Mouse (Mus musculus): Measurements from ENCODE around the gene Fgf22. TPM values are rescaled to one million over a fixed set of nuclear protein-coding genes. Genes with fewer than 3 reads are reported as not detected.

The Fgf22 gene
- total and polyA plus RNA-seq, 3 experiments, result 0.44 TPM; not detected in 2

DNA sequence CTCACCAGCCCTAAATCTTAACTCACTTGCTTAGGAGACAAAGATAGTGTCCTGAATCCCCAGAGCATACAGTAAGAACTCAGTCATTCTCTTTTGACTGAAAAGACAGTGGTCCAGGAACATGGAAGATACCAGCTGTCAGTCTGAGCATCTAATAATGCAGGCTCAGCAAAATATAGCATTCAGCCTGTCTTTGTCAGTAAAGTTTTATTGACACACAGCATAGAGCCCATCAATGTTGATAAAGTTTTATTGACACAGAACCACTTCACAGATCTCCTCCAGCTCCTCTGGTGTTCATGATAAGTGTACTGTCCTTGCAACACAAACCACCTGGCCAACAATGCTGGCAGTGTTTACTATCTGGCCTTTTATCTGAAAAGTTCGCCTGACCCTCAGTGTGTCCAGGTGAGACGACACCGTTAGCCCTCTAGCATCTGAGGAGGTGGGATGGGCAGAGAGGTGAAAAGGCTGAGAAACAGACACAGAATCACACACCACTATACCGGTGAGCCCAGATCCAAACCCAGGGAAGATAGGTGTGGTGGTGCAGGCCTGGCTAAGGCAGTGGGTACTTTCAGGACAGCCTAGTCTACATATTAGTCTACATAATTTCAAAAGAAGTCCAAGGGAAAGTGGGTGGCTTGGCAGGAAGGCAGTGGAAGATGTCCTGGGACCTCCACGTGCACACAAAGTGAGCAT, 37.6 kb downstream of the Fgf22 start:
- Histone ChIP-seq H3K4me1 (ENCODE audit: insufficient read depth, low read depth, low read length) (peaks cover 30% of the 10 kb centered on the region), H3K36me3 (replicated peaks) (no peaks in the 10 kb centered on the region), H3K4me3 (ENCODE audit: low read depth, low read length) (no peak overlapping the region), H3K9me3 (replicated peaks) (0 out of 2 replicates have a peak, but pooled peaks cover 2% of the 10 kb centered on the region), H3K27me3 (ENCODE audit: insufficient read depth, low read length) (peaks cover 43% of the 10 kb centered on the region)
- DNase-seq (ENCODE audit: low spot score) (no peak), ATAC-seq (ENCODE audit: extremely low read depth, insufficient number of reproducible peaks, low FRiP score, poor library complexity, severe bottlenecking) (no peak)
- no peak for TF ChIP-seq GATA1 (IDR thresholded peaks at IDR 0.05; ENCODE audit: borderline replicate concordance, low read length)
- TF ChIP-seq GATA2 (IDR thresholded peaks at IDR 0.05; ENCODE audit: borderline replicate concordance, low read depth, low read length), result no peak
- TF ChIP-seq POLR2AphosphoS5 (IDR thresholded peaks at IDR 0.05; ENCODE audit: insufficient replicate concordance, low read depth, low read length), result no peak
- no peak for TF ChIP-seq CTCF (IDR thresholded peaks at IDR 0.05; ENCODE audit: low read depth, low read length)
- no peak for TF ChIP-seq TAL1 (conservative IDR thresholded peaks at IDR 0.05; ENCODE audit: low read depth, low read length)

DNA sequence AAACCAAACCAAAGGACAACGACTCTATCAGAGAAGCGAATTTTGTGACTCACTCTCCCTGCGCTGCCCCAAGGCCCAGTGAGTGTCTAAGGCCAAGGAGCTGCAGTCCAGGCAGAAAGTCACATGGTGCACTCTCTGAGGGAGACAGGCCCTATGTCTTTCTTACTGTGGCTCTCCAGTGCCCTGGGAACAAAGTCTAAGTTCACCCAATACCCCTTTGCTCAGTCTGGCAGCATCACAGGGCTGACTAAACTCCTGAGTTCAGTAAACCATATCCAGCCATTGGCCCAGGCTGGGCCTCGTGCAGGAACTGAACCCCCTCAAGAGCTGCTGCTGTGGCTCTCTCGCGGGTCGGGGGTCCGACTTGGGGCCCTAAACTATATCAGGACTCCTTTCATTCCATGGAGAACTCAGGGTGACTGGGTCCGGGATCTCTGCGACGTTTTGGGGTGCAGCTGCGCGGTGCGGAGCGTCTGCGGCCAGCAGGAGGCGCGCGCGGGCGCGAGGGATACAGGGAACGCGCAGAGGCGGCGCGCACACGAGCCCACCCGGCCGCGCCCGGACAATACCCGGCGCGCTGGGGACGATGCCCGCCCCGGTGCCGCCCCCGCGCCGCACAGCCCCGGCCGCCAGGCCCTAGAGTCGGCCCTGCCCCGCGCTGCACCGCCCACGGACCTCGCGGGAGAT, 38.3 kb downstream of the Fgf22 start, which contains the start of gene Palm:
TSS of gene Palm (plus strand) at position 522 of the 687 bp plus-strand sequence.
- DNase-seq (ENCODE audit: low spot score), result peak; percentile 68
- no peak for ATAC-seq (ENCODE audit: extremely low read depth, insufficient number of reproducible peaks, low FRiP score, poor library complexity, severe bottlenecking)
- Histone ChIP-seq H3K9me3 (replicated peaks) (0 out of 2 replicates have a peak, but pooled peaks cover 2% of the 10 kb centered on the region), H3K4me3 (ENCODE audit: low read depth, low read length) (peak within 1 kb of the TSS; percentile 70), H3K27me3 (ENCODE audit: insufficient read depth, low read length) (peaks cover 46% of the 10 kb centered on the region), H3K4me1 (ENCODE audit: insufficient read depth, low read depth, low read length) (peaks cover 37% of the 10 kb centered on the region), H3K36me3 (replicated peaks) (no peaks in the 10 kb centered on the region)
- TF ChIP-seq CTCF (IDR thresholded peaks at IDR 0.05; ENCODE audit: low read depth, low read length) (peak; percentile 60; the same call in 1 of the 2 replicates), GATA1 (IDR thresholded peaks at IDR 0.05; ENCODE audit: borderline replicate concordance, low read length) (no peak)

DNA sequence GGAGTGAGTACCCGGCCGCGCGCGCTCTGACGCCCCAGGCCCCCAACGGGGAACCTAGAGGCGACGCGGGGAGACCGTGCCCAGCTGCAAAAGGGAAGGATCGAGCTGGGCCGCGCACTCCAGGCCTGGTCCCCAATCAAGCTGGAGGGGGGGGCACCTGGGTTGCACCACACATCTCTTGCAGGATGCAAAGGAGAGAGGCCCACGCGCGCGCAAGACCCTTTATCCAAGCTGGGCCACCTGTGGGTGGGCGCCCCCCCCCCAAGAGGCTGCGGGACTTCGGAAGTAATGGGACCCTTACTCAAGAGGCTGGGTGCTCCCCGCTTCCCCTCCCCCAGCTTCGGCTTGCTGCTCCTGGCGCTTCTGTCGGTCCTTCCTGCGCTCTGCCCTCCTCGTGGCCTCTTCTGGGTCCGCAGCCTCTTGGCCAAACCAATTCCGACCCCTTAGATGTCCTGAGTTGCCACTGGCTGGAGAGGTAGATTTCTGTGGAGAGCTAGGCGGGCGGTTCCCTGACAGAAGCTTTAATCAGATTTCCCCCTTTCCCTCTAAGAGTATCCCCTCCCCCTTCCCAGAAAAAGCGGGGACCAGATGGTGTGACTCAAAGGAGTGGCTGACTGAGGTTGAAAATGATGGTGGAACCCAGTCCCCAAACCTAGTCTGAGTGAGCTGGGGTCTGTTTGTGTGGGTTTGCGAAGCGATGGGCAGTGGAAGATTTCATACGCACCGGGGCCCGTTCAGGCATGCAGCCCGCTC, 39.0 kb downstream of the Fgf22 start:
- H3K4me1 ChIP-seq (ENCODE audit: insufficient read depth, low read depth, low read length), result peaks cover 34% of the 10 kb centered on the region

DNA sequence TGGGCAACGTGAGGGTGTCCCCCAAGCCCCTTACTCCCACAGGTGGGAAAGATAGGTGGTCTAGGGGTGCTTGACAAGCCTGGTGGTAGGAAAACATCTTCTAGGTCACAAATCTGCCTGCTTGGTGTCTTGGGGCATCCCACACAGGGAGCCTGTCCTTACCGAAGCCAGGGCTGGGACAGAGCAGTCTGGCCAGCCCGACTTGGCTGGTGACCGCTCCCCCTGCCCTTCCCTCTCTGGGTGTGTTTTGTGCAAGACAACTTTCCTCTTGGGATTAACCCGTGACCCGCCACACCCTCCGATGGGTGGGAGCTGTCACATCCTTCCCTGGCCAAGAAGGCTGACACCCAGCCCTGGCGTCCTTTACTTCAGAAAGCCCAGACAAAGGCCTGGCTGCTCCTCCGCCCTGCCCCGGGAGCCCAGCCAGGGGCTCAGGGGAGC, 39.6 kb downstream of the Fgf22 start:
- Histone ChIP-seq H3K36me3 (replicated peaks) (no peaks in the 10 kb centered on the region), H3K27me3 (ENCODE audit: insufficient read depth, low read length) (peaks cover 44% of the 10 kb centered on the region), H3K4me3 (ENCODE audit: low read depth, low read length) (no peak overlapping the region), H3K9me3 (replicated peaks) (0 out of 2 replicates have a peak, but pooled peaks cover 2% of the 10 kb centered on the region), H3K4me1 (ENCODE audit: insufficient read depth, low read depth, low read length) (peaks cover 34% of the 10 kb centered on the region)
- no peak for ATAC-seq (ENCODE audit: extremely low read depth, insufficient number of reproducible peaks, low FRiP score, poor library complexity, severe bottlenecking)
- no peak for DNase-seq (ENCODE audit: low spot score)
- no peak for TF ChIP-seq CTCF (IDR thresholded peaks at IDR 0.05; ENCODE audit: low read depth, low read length)
- no peak for TF ChIP-seq TAL1 (conservative IDR thresholded peaks at IDR 0.05; ENCODE audit: low read depth, low read length)

More for the DNA sequence above, 39.0 kb downstream of the Fgf22 start:
- ATAC-seq (ENCODE audit: extremely low read depth, insufficient number of reproducible peaks, low FRiP score, poor library complexity, severe bottlenecking), result no peak
- DNase-seq (ENCODE audit: low spot score), result no peak
- Histone ChIP-seq H3K9me3 (replicated peaks) (0 out of 2 replicates have a peak, but pooled peaks cover 2% of the 10 kb centered on the region), H3K4me3 (ENCODE audit: low read depth, low read length) (peak overlapping the region; percentile 70), H3K27me3 (ENCODE audit: insufficient read depth, low read length) (peaks cover 45% of the 10 kb centered on the region), H3K36me3 (replicated peaks) (no peaks in the 10 kb centered on the region)
- TF ChIP-seq POLR2AphosphoS5 (IDR thresholded peaks at IDR 0.05; ENCODE audit: insufficient replicate concordance, low read depth, low read length) (no peak), CTCF (IDR thresholded peaks at IDR 0.05; ENCODE audit: low read depth, low read length) (no peak), GATA2 (IDR thresholded peaks at IDR 0.05; ENCODE audit: borderline replicate concordance, low read depth, low read length) (no peak), TAL1 (conservative IDR thresholded peaks at IDR 0.05; ENCODE audit: low read depth, low read length) (no peak), GATA1 (IDR thresholded peaks at IDR 0.05; ENCODE audit: borderline replicate concordance, low read length) (no peak)

DNA sequence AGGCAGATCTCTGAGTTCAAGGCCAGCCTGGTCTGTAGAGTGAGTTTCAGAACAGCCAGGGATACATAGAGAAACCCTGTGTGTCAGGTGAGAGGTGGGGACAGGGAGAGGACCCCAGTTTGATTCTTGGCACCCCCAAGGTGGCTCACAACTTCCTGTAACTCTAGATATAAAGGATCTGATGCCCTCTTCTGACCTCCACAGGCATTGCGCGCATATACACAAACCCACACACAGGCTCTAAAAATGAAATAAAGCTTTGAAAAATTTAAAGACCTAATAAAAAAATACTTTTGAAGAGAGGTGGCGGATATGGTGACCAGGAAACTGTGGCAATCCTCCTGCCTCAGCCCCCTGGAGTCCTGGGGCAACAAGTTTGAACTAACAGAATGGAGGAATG, 41.0 kb downstream of the Fgf22 start:
- Histone ChIP-seq H3K4me3 (ENCODE audit: low read depth, low read length) (no peak overlapping the region), H3K27me3 (ENCODE audit: insufficient read depth, low read length) (peaks cover 44% of the 10 kb centered on the region), H3K9me3 (replicated peaks) (0 out of 2 replicates have a peak, but pooled peaks cover 2% of the 10 kb centered on the region), H3K36me3 (replicated peaks) (no peaks in the 10 kb centered on the region), H3K4me1 (ENCODE audit: insufficient read depth, low read depth, low read length) (peaks cover 34% of the 10 kb centered on the region)
- no peak for ATAC-seq (ENCODE audit: extremely low read depth, insufficient number of reproducible peaks, low FRiP score, poor library complexity, severe bottlenecking)
- no peak for DNase-seq (ENCODE audit: low spot score)
- TF ChIP-seq CTCF (IDR thresholded peaks at IDR 0.05; ENCODE audit: low read depth, low read length) (no peak), GATA2 (IDR thresholded peaks at IDR 0.05; ENCODE audit: borderline replicate concordance, low read depth, low read length) (no peak), POLR2AphosphoS5 (IDR thresholded peaks at IDR 0.05; ENCODE audit: insufficient replicate concordance, low read depth, low read length) (no peak), GATA1 (IDR thresholded peaks at IDR 0.05; ENCODE audit: borderline replicate concordance, low read length) (no peak), TAL1 (conservative IDR thresholded peaks at IDR 0.05; ENCODE audit: low read depth, low read length) (no peak)

DNA sequence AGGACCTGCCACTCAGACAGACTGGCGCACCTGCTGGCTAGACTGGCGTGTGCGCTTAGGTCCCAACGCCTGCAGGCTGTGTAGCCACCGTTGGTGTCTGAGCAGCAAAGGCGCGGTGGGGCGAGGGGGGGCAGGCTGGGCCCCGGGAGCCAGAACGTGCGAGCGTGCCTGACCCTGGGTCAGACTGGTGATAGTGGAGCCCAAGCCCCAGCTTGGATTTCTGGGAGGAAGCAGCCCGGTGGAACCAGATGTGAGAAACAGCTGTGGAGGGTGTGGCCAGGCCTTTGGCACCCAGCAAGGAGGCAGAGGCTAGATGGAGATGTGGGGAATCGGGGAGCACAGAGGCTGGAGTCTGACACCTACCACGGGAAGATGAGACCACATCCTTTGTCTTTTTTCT, 42.5 kb downstream of the Fgf22 start:
- TF ChIP-seq POLR2AphosphoS5 (IDR thresholded peaks at IDR 0.05; ENCODE audit: insufficient replicate concordance, low read depth, low read length) (no peak), CTCF (IDR thresholded peaks at IDR 0.05; ENCODE audit: low read depth, low read length) (no peak), TAL1 (conservative IDR thresholded peaks at IDR 0.05; ENCODE audit: low read depth, low read length) (no peak), GATA1 (IDR thresholded peaks at IDR 0.05; ENCODE audit: borderline replicate concordance, low read length) (no peak), GATA2 (IDR thresholded peaks at IDR 0.05; ENCODE audit: borderline replicate concordance, low read depth, low read length) (no peak)
- no peak for DNase-seq (ENCODE audit: low spot score)
- H3K36me3 ChIP-seq (replicated peaks), result no peaks in the 10 kb centered on the region
- ATAC-seq (ENCODE audit: extremely low read depth, insufficient number of reproducible peaks, low FRiP score, poor library complexity, severe bottlenecking), result no peak
- peaks cover 54% of the 10 kb centered on the region for H3K27me3 ChIP-seq (ENCODE audit: insufficient read depth, low read length)
- 0 out of 2 replicates have a peak, but pooled peaks cover 2% of the 10 kb centered on the region for H3K9me3 ChIP-seq (replicated peaks)
- no peak overlapping the region for H3K4me3 ChIP-seq (ENCODE audit: low read depth, low read length)
- H3K4me1 ChIP-seq (ENCODE audit: insufficient read depth, low read depth, low read length), result peaks cover 37% of the 10 kb centered on the region
